ENCODE assay signal across 40 mouse cellular contexts in genomic region chr2:36415174-36415573, GRCm38 (mm10). TPM values are rescaled to one million over a fixed set of nuclear protein-coding genes. Genes with fewer than 3 reads are reported as not detected.
"Had no signal": no experiment of that assay in that cellular context is flagged by ENCODE, and none has a peak within 500 bp of the region (broad histone marks: within the 10 kb centered on the region; RNA-seq: fewer than 3 reads in every experiment).

No protein-coding gene starts in this region.

RNA-seq across cellular contexts. Expression of gene Olfr339, which starts 3.6 kb away (rescaled TPM):
- total RNA-seq: left cerebral cortex, postnatal 10 days; left cerebral cortex, postnatal 14 days; left cerebral cortex, postnatal 25 days; left cerebral cortex, postnatal 36 days; left cerebral cortex, postnatal 4 days; liver, adult 2 months; megakaryocyte progenitor cell, adult 5-6 weeks; megakaryocyte, adult 5-6 weeks; megakaryocyte-erythroid progenitor cell, adult 5-6 weeks; midbrain, postnatal 0 days; monocyte, adult 5-6 weeks had no signal
- polyA plus RNA-seq: limb, embryonic 10.5 days; limb, embryonic 11.5 days; limb, embryonic 12.5 days; limb, embryonic 13.5 days; limb, embryonic 14.5 days; limb, embryonic 15.5 days; liver, adult 2 months; liver, embryonic 11.5 days; liver, embryonic 12.5 days; liver, embryonic 13.5 days; liver, embryonic 14.5 days; liver, embryonic 15.5 days; liver, embryonic 16.5 days; liver, postnatal 0 days; lung, adult 2 months; lung, embryonic 14.5 days; lung, embryonic 15.5 days; lung, embryonic 16.5 days; lung, postnatal 0 days; macrophage; midbrain, embryonic 10.5 days; midbrain, embryonic 11.5 days; midbrain, embryonic 12.5 days; midbrain, embryonic 13.5 days; midbrain, embryonic 14.5 days; midbrain, embryonic 15.5 days; midbrain, embryonic 16.5 days; midbrain, postnatal 0 days; myocyte; neural tube, embryonic 11.5 days; neural tube, embryonic 12.5 days had no signal

RNA-seq across cellular contexts. Expression of gene Olfr340, which starts 37.2 kb away (rescaled TPM):
- total RNA-seq: left cerebral cortex, postnatal 10 days; left cerebral cortex, postnatal 14 days; left cerebral cortex, postnatal 25 days; left cerebral cortex, postnatal 36 days; left cerebral cortex, postnatal 4 days; liver, adult 2 months; megakaryocyte progenitor cell, adult 5-6 weeks; megakaryocyte, adult 5-6 weeks; megakaryocyte-erythroid progenitor cell, adult 5-6 weeks; midbrain, postnatal 0 days; monocyte, adult 5-6 weeks had no signal
- polyA plus RNA-seq: limb, embryonic 10.5 days; limb, embryonic 11.5 days; limb, embryonic 12.5 days; limb, embryonic 13.5 days; limb, embryonic 14.5 days; limb, embryonic 15.5 days; liver, adult 2 months; liver, embryonic 11.5 days; liver, embryonic 12.5 days; liver, embryonic 13.5 days; liver, embryonic 14.5 days; liver, embryonic 15.5 days; liver, embryonic 16.5 days; liver, postnatal 0 days; lung, adult 2 months; lung, embryonic 14.5 days; lung, embryonic 15.5 days; lung, embryonic 16.5 days; lung, postnatal 0 days; macrophage; midbrain, embryonic 10.5 days; midbrain, embryonic 11.5 days; midbrain, embryonic 12.5 days; midbrain, embryonic 13.5 days; midbrain, embryonic 14.5 days; midbrain, embryonic 15.5 days; midbrain, embryonic 16.5 days; midbrain, postnatal 0 days; myocyte; neural tube, embryonic 11.5 days; neural tube, embryonic 12.5 days had no signal

RNA-seq across cellular contexts. Expression of gene Olfr338, which starts 41.9 kb away (rescaled TPM):
- total RNA-seq: left cerebral cortex, postnatal 10 days; left cerebral cortex, postnatal 25 days; left cerebral cortex, postnatal 36 days; left cerebral cortex, postnatal 4 days; liver, adult 2 months; megakaryocyte progenitor cell, adult 5-6 weeks; megakaryocyte, adult 5-6 weeks; megakaryocyte-erythroid progenitor cell, adult 5-6 weeks; midbrain, postnatal 0 days; monocyte, adult 5-6 weeks had no signal
- polyA plus RNA-seq: limb, embryonic 11.5 days; limb, embryonic 12.5 days; limb, embryonic 13.5 days; limb, embryonic 14.5 days; liver, adult 2 months; liver, embryonic 11.5 days; liver, embryonic 12.5 days; liver, embryonic 13.5 days; liver, embryonic 14.5 days; liver, embryonic 15.5 days; liver, embryonic 16.5 days; liver, postnatal 0 days; lung, adult 2 months; lung, embryonic 14.5 days; lung, embryonic 15.5 days; lung, embryonic 16.5 days; lung, postnatal 0 days; macrophage; midbrain, embryonic 10.5 days; midbrain, embryonic 11.5 days; midbrain, embryonic 12.5 days; midbrain, embryonic 13.5 days; midbrain, embryonic 14.5 days; midbrain, embryonic 15.5 days; midbrain, embryonic 16.5 days; midbrain, postnatal 0 days; myocyte; neural tube, embryonic 11.5 days; neural tube, embryonic 12.5 days had no signal
